Mouse (Mus musculus) midbrain, embryonic 13.5 days (tissue): ENCODE data around the gene Bcl2l14. TPM values are rescaled to one million over a fixed set of nuclear protein-coding genes. Genes with fewer than 3 reads are reported as not detected.
A peak's percentile ranks its signal among the peaks of the same experiment; 100 is the strongest.

Experiments
- ATAC-seq: fragments of 200-750 bp; cut with Nextera tagmentation; 2 replicates; pipeline ENCODE4 v1.8.0; 2017; ENCODE audit warnings: mild to moderate bottlenecking, moderate TSS enrichment, moderate library complexity
- H3K27ac ChIP-seq: fragments of 300-500 bp; sonication (generic); 2 replicates; pipeline ENCODE4 v1.5.1; 2015; ENCODE audit warnings: inconsistent platforms, mild to moderate bottlenecking, moderate library complexity
- H3K27me3 ChIP-seq: fragments of 300-500 bp; sonication (generic); 2 replicates; pipeline ENCODE4 v1.6.1; 2015; ENCODE audit warnings: mild to moderate bottlenecking, inconsistent platforms
- H3K36me3 ChIP-seq: fragments of 300-500 bp; sonication (generic); 2 replicates; pipeline ENCODE4 v1.6.1; 2015; ENCODE audit warnings: mild to moderate bottlenecking, inconsistent platforms
- H3K4me1 ChIP-seq: fragments of 300-500 bp; sonication (generic); replicated peaks from 2 replicates; pipeline ENCODE4 v1.6.1; 2015; ENCODE audit warnings: inconsistent platforms
- H3K4me2 ChIP-seq: fragments of 300-500 bp; sonication (generic); replicated peaks from 2 replicates; pipeline ENCODE4 v1.6.1; 2015; ENCODE audit warnings: moderate library complexity, mild to moderate bottlenecking, inconsistent platforms
- H3K4me3 ChIP-seq: fragments of 300-500 bp; sonication (generic); replicated peaks from 2 replicates; pipeline ENCODE4 v1.5.1; 2015; ENCODE audit warnings: mild to moderate bottlenecking, inconsistent platforms
- H3K9ac ChIP-seq: fragments of 300-500 bp; sonication (generic); replicated peaks from 2 replicates; pipeline ENCODE4 v1.6.1; 2015; ENCODE audit warnings: mild to moderate bottlenecking, inconsistent platforms
- H3K9me3 ChIP-seq: fragments of 300-500 bp; sonication (generic); 2 replicates; pipeline ENCODE4 v1.6.1; 2016; ENCODE audit warnings: mild to moderate bottlenecking, inconsistent platforms
- WGBS: fragments of 180-500 bp; shearing (Covaris S2); methylation state at CpG from one replicate; pipeline ENCODE4 v1.1.7; 2015; 5-methylcytosine and 5-hydroxymethylcytosine counted together
- polyA plus RNA-seq: library from polyadenylated mRNA; unstranded; fragments of >200 nt; fragmentation: Nextera tagmentation; extraction: Ambion mirVana; gene quantifications from 2 replicates; pipeline ENCODE4 v1.2.1, GENCODE M21; 2015

Bcl2l14 gene
- polyA plus RNA-seq, 1 experiment from 2014 or later, result not detected

- no peak overlapping the region for H3K27ac ChIP-seq
- no peaks in the 10 kb centered on the region for H3K36me3 ChIP-seq
- 87% methylated on average over 3 of the region's 3 CpGs for WGBS
- H3K27me3 ChIP-seq, result no peaks in the 10 kb centered on the region
- H3K4me2 ChIP-seq, result no peak overlapping the region
- H3K4me3 ChIP-seq, result no peak overlapping the region
- no peaks in the 10 kb centered on the region for H3K4me1 ChIP-seq
- ATAC-seq, result no peak
- H3K9ac ChIP-seq, result no peak overlapping the region
- H3K9me3 ChIP-seq, result no peaks in the 10 kb centered on the region
These were observed 18.3 kb upstream of the Bcl2l14 start for GRCm38 (mm10) chr6:134377856-134378255.

- Histone ChIP-seq H3K4me3 (no peak overlapping the region), H3K27me3 (no peaks in the 10 kb centered on the region), H3K36me3 (no peaks in the 10 kb centered on the region), H3K27ac (no peak overlapping the region), H3K9me3 (no peaks in the 10 kb centered on the region), H3K4me2 (no peak overlapping the region), H3K9ac (no peak overlapping the region), H3K4me1 (no peaks in the 10 kb centered on the region)
- ATAC-seq, result no peak
- 88% methylated on average over 6 of the region's 6 CpGs for WGBS
These were observed 14.7 kb upstream of the Bcl2l14 start for GRCm38 (mm10) chr6:134381462-134381861.

GRCm38 (mm10) chr6:134385931-134386330, 10.2 kb upstream of the Bcl2l14 start:
- H3K27me3 ChIP-seq, result no peaks in the 10 kb centered on the region
- H3K27ac ChIP-seq, result no peak overlapping the region
- ATAC-seq, result no peak
- H3K4me1 ChIP-seq, result no peaks in the 10 kb centered on the region
- no peak overlapping the region for H3K9ac ChIP-seq
- H3K9me3 ChIP-seq, result no peaks in the 10 kb centered on the region
- H3K36me3 ChIP-seq, result no peaks in the 10 kb centered on the region
- H3K4me3 ChIP-seq, result no peak overlapping the region
- 89% methylated on average over 6 of the region's 6 CpGs for WGBS
- no peak overlapping the region for H3K4me2 ChIP-seq

DNA sequence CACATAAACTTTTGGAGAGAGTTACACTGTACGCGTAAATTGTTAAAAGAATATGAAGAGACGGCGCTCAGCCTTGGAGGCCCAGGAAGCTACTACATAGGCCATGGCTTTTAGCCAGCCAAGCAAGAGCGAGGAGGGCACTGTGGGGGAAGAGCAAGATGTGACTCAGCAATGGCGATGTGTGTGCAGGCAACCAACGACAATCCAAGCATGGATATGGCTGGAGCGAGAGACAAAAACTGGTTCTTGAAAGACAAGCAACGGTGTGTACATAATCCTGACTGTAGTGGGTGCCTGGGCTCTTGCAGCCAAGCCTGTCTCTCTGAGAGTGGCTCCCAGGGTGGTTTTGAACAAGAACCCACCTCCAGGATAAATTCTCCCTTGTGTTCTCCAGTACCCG, 8.7 kb upstream of the Bcl2l14 start:
- Histone ChIP-seq H3K4me2 (no peak overlapping the region), H3K27ac (no peak overlapping the region)
- 86% methylated on average over 10 of the region's 10 CpGs for WGBS

GRCm38 (mm10) chr6:134388424-134389110, 7.6 kb upstream of the Bcl2l14 start:
- 82% methylated on average over 24 of the region's 24 CpGs for WGBS
- H3K27ac ChIP-seq, result no peak overlapping the region
- H3K9me3 ChIP-seq, result no peaks in the 10 kb centered on the region
- ATAC-seq, result no peak
- H3K9ac ChIP-seq, result no peak overlapping the region
- no peak overlapping the region for H3K4me2 ChIP-seq
- H3K36me3 ChIP-seq, result no peaks in the 10 kb centered on the region
- no peaks in the 10 kb centered on the region for H3K27me3 ChIP-seq
- no peaks in the 10 kb centered on the region for H3K4me1 ChIP-seq
- no peak overlapping the region for H3K4me3 ChIP-seq

More for the DNA sequence above, 8.7 kb upstream of the Bcl2l14 start:
- H3K36me3 ChIP-seq, result no peaks in the 10 kb centered on the region
- no peaks in the 10 kb centered on the region for H3K27me3 ChIP-seq
- no peaks in the 10 kb centered on the region for H3K4me1 ChIP-seq
- H3K9me3 ChIP-seq, result no peaks in the 10 kb centered on the region
- no peak overlapping the region for H3K9ac ChIP-seq
- H3K4me3 ChIP-seq, result no peak overlapping the region
- ATAC-seq, result no peak

- peak; percentile 43; the same call in 1 of the 2 replicates for ATAC-seq
These were observed 6.7 kb upstream of the Bcl2l14 start for GRCm38 (mm10) chr6:134389248-134389891.

DNA sequence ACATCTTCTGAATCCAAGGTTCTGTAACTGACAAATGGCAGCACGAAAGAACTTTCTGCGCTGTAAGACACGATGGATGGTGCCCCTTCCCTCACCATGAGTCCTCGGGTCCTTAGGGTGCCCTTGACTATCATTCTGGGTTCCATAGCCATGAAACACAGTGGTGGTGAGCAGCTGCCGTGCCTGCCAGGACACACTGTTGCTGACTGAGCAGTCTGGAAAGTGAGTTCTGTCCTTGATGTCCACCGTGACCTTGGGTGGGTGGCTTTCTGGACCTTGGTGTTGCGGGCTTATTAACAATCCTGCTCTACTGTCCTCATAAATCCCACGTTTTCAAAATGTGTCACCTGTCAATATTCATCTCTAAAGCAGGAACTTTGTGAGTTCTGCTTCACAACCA, 6.2 kb upstream of the Bcl2l14 start:
- WGBS, result 74% methylated on average over 8 of the region's 8 CpGs
- no peak overlapping the region for H3K27ac ChIP-seq
- no peak overlapping the region for H3K4me2 ChIP-seq
- no peaks in the 10 kb centered on the region for H3K9me3 ChIP-seq
- no peaks in the 10 kb centered on the region for H3K36me3 ChIP-seq
- H3K9ac ChIP-seq, result no peak overlapping the region
- no peak overlapping the region for H3K4me3 ChIP-seq
- no peaks in the 10 kb centered on the region for H3K27me3 ChIP-seq
- no peaks in the 10 kb centered on the region for H3K4me1 ChIP-seq
- ATAC-seq, result no peak

More at GRCm38 (mm10) chr6:134389248-134389891, 6.7 kb upstream of the Bcl2l14 start:
- no peak overlapping the region for H3K4me3 ChIP-seq
- no peak overlapping the region for H3K4me2 ChIP-seq
- H3K27ac ChIP-seq, result no peak overlapping the region
- no peaks in the 10 kb centered on the region for H3K4me1 ChIP-seq
- 22% methylated on average over 11 of the region's 11 CpGs for WGBS
- no peak overlapping the region for H3K9ac ChIP-seq
- no peaks in the 10 kb centered on the region for H3K36me3 ChIP-seq
- H3K9me3 ChIP-seq, result no peaks in the 10 kb centered on the region
- no peaks in the 10 kb centered on the region for H3K27me3 ChIP-seq

DNA sequence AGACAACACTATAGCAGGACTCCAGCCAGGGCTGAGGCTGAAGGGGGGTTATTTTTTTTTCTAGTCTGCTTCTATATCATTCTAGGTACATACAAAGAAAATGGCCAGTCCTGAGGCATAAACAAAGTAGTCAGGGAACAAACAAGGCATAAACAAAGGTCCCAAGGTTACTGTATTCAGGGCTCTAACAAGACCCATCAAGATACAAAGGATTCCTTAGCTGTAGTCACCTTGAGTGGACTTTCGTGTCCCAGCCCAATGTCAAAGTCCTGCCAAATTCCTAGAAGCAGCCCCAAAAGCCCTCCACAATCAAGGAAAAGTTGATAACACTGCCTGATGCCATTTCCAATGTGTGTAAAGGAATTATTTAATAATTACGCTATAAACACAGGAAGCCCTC, 5.3 kb upstream of the Bcl2l14 start:
- H3K27me3 ChIP-seq, result no peaks in the 10 kb centered on the region
- H3K4me1 ChIP-seq, result no peaks in the 10 kb centered on the region
- no peaks in the 10 kb centered on the region for H3K9me3 ChIP-seq
- no peak overlapping the region for H3K4me3 ChIP-seq
- WGBS, result 86% methylated on average over 2 of the region's 2 CpGs
- no peaks in the 10 kb centered on the region for H3K36me3 ChIP-seq
- H3K27ac ChIP-seq, result no peak overlapping the region
- ATAC-seq, result no peak
- no peak overlapping the region for H3K9ac ChIP-seq
- H3K4me2 ChIP-seq, result no peak overlapping the region

DNA sequence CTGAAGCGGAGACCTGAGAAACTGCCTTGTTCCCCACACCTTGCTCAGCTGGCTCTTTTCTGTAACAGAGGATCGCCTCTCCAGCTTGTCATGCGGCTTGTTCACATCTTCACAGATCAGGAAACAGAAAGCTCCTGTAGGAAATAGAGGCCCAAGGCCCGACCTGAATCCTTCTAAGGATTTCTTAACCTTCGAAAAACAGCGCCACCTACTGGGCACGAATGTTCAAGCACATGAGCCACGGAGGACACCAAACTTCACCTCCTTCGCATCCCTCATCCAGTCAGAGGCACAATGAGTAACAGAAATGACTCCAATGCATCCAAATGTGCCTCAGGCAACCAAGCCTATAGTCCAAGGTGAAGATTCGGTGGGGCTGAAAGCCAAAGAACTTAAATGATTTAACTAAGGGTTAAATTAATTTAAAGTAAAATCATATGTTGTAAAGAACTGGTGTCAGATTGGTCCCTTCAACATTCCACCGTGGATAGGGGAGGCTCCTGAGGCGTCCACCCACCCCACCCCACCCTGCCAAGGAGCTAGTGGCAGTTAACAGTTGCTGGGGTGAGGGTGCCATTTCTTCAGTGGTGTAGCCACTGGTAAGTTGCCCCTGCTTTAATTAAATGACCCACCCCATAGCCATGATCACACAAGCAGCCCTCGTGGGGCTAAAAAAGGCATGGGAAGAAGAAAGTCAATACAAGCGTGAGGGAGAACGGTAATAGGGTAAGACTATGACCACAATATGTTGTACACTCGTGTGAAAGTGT, 7.0 kb downstream of the Bcl2l14 start:
- H3K9me3 ChIP-seq, result no peaks in the 10 kb centered on the region
- WGBS, result 43% methylated on average over 16 of the region's 16 CpGs
- 0 out of 2 replicates have a peak, but pooled peaks have one; percentile 27 for ATAC-seq

DNA sequence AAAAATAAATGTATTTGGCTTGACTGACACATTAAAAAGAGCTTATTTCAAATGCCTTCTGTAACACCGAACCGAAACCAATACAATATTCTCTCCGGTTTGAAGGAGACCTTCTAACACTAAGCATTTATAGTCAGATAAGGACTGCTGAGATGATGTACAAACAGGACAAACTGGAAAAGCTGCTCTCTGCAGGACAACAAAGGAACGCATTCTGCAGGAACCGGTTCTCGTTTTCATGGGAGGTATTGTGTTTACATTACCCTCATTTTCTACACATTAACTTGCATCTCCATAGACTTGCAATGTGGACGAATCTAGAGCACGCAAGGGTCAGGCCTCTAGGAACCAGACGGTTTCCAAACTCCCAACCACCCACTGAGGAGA, 7.6 kb downstream of the Bcl2l14 start:
- no peak overlapping the region for H3K27ac ChIP-seq
- H3K4me2 ChIP-seq, result no peak overlapping the region
- no peak overlapping the region for H3K9ac ChIP-seq
- H3K4me1 ChIP-seq, result no peaks in the 10 kb centered on the region
- H3K9me3 ChIP-seq, result no peaks in the 10 kb centered on the region
- H3K27me3 ChIP-seq, result no peaks in the 10 kb centered on the region
- H3K4me3 ChIP-seq, result no peak overlapping the region
- 92% methylated on average over 9 of the region's 9 CpGs for WGBS
- no peaks in the 10 kb centered on the region for H3K36me3 ChIP-seq
- no peak for ATAC-seq

More for the DNA sequence above, 7.0 kb downstream of the Bcl2l14 start:
- no peak overlapping the region for H3K9ac ChIP-seq
- H3K4me3 ChIP-seq, result no peak overlapping the region
- H3K27me3 ChIP-seq, result no peaks in the 10 kb centered on the region
- no peaks in the 10 kb centered on the region for H3K4me1 ChIP-seq
- H3K4me2 ChIP-seq, result no peak overlapping the region
- no peaks in the 10 kb centered on the region for H3K36me3 ChIP-seq
- no peak overlapping the region for H3K27ac ChIP-seq

DNA sequence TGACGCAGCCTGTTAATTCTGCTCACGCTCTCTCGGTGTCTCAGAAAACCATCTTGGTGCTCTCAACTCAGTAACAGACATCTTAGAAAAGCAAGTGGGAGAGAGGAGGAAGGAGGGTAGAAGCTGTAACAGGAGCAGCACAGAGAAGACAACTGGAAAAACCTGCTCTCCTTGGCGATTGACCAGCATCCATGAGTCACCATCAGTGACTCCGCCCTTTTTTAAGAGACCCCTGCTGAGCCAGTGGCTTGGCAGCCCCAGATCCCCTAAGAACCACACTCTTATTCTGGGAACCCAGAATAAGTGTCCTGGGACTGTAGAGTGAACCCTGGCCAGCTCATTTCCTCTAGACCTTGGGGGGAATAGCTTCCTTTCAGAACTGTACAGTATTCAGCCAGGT, 11.1 kb downstream of the Bcl2l14 start:
- Histone ChIP-seq H3K4me2 (no peak overlapping the region), H3K4me1 (no peaks in the 10 kb centered on the region), H3K9me3 (no peaks in the 10 kb centered on the region), H3K27me3 (no peaks in the 10 kb centered on the region), H3K9ac (no peak overlapping the region), H3K36me3 (no peaks in the 10 kb centered on the region), H3K27ac (no peak overlapping the region), H3K4me3 (no peak overlapping the region)
- no peak for ATAC-seq
- WGBS, result 74% methylated on average over 5 of the region's 5 CpGs
